Mouse (Mus musculus) neural tube, embryonic 11.5 days (tissue): ENCODE data around the gene Ephb4. TPM values are rescaled to one million over a fixed set of nuclear protein-coding genes. Genes with fewer than 3 reads are reported as not detected.

ENCODE experiments used
- ATAC-seq: fragments of 200-750 bp; cut with Nextera tagmentation; 2 replicates; pipeline ENCODE4 v1.8.0; 2017; ENCODE audit warnings: moderate number of reproducible peaks, mild to moderate bottlenecking, moderate TSS enrichment, moderate library complexity; ENCODE audit not compliant: insufficient read depth, low FRiP score, low TSS enrichment
- DNase-seq: peaks from one replicate; pipeline ENCODE4 v3.0.0-alpha.2; 2015; ENCODE audit warnings: low spot score
- H3K27ac ChIP-seq: fragments of 300-500 bp; sonication (generic); 2 replicates; pipeline ENCODE4 v1.5.1; 2014; ENCODE audit warnings: low read depth, mild to moderate bottlenecking, low read length
- H3K27me3 ChIP-seq: fragments of 300-500 bp; sonication (generic); 2 replicates; pipeline ENCODE4 v1.6.1; 2014; ENCODE audit warnings: mild to moderate bottlenecking, low read length, mixed read lengths; ENCODE audit not compliant: control insufficient read depth, insufficient read depth
- H3K36me3 ChIP-seq: fragments of 300-500 bp; sonication (generic); 2 replicates; pipeline ENCODE4 v1.6.1; 2014; ENCODE audit warnings: mild to moderate bottlenecking, low read length, moderate library complexity, mixed read lengths; ENCODE audit not compliant: control insufficient read depth, insufficient read depth
- H3K4me1 ChIP-seq: fragments of 300-500 bp; sonication (generic); 2 replicates; pipeline ENCODE4 v1.6.1; 2014; ENCODE audit warnings: low read length, mixed read lengths; ENCODE audit not compliant: control insufficient read depth, insufficient read depth
- H3K4me2 ChIP-seq: fragments of 300-500 bp; sonication (generic); 2 replicates; pipeline ENCODE4 v1.6.1; 2014; ENCODE audit warnings: low read depth, mild to moderate bottlenecking, moderate library complexity
- H3K4me3 ChIP-seq: fragments of 300-500 bp; sonication (generic); 2 replicates; pipeline ENCODE4 v1.5.1; 2014; ENCODE audit warnings: low read depth, low read length
- H3K9ac ChIP-seq: fragments of 300-500 bp; sonication (generic); 2 replicates; pipeline ENCODE4 v1.6.1; 2014; ENCODE audit warnings: mild to moderate bottlenecking, low read length
- H3K9me3 ChIP-seq: fragments of 300-500 bp; sonication (generic); 2 replicates; pipeline ENCODE4 v1.6.1; 2016; ENCODE audit warnings: low read length; ENCODE audit not compliant: control insufficient read depth
- WGBS: fragments of 180-500 bp; shearing (Covaris S2); extraction: QIAGEN DNeasy Blood & Tissue Kit; methylation state at CpG from one replicate; pipeline ENCODE4 v1.1.7; 2014; 5-methylcytosine and 5-hydroxymethylcytosine counted together
- polyA plus RNA-seq: library from polyadenylated mRNA; unstranded; fragments of >200 nt; fragmentation: Nextera tagmentation; extraction: Ambion mirVana; gene quantifications from 2 replicates; pipeline ENCODE4 v1.2.1, GENCODE M21; 2014

Gene Ephb4
- polyA plus RNA-seq, 1 experiment from 2014 or later = 33.6 TPM

- WGBS = 92% methylated on average over 4 of the region's 4 CpGs
- Histone ChIP-seq H3K36me3 (peaks cover 6% of the 10 kb centered on the region), H3K27me3 (no peaks in the 10 kb centered on the region), H3K27ac (peak overlapping the region; percentile 96; the same call in 1 of the 2 replicates), H3K9me3 (no peaks in the 10 kb centered on the region), H3K4me1 (peaks cover 30% of the 10 kb centered on the region), H3K9ac (peak overlapping the region; percentile 77; the same call in 1 of the 2 replicates), H3K4me3 (peak overlapping the region; percentile 60), H3K4me2 (peak overlapping the region; percentile 49)
- ATAC-seq (no peak), DNase-seq (no peak)
Measured at GRCm38 (mm10) chr5:137308356-137308755, 41.6 kb upstream of the Ephb4 start.

GRCm38 (mm10) chr5:137313466-137314192 lies 36.3 kb upstream of the Ephb4 start:
- Histone ChIP-seq H3K4me2 (peak overlapping the region; percentile 83), H3K27me3 (no peaks in the 10 kb centered on the region), H3K4me1 (peaks cover 21% of the 10 kb centered on the region), H3K9me3 (no peaks in the 10 kb centered on the region), H3K4me3 (peak overlapping the region; percentile 53), H3K9ac (peak overlapping the region; percentile 75), H3K27ac (0 out of 2 replicates have a peak overlapping the region, but pooled peaks have one; percentile 34), H3K36me3 (0 out of 2 replicates have a peak, but pooled peaks cover 3% of the 10 kb centered on the region)
- WGBS = 4% methylated on average over 22 of the region's 22 CpGs
- DNase-seq (no peak), ATAC-seq (peak; percentile 27; the same call in 1 of the 2 replicates)

DNA sequence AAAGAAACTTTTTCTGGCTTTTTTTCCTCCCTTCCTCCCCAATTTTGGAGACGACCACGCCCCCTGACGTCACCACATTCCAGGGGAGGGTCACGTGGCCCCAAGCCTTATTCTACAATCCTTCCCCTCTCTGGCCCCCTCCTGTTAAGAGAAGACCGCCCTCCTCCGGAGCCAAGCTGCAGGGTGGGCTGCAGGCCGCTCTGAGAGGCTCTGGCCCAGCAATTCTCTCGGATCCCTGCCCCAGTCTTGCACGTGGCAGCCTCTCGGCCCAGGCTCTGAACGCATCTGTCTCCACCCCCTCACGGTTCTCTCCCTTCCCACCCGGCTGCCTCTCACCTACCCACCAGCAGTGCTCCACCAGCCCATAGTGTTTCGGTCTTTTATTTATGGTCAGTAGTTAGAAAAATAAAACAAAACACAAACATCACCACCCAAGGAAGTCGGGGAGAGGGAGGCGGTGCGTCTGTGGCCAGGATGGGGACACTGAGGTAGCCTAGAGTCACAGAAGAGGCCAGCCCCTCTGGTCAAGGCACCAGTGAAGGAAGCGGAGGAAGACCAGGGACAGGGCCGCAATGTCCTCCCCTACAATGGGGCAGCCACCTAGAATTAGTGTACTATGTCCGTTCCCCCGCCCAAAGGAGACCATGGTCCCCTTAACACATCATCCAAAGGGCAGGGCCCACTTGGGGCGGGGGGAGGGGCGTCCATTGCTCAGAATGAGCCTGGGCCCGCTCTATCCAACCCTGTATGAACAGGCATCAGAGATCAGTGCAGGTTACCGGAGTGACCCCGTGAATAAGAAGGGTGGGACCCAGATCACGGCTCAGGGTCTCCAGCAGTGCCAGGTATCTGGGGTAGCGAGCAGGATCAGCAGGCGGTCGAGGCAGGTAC lies 35.5 kb upstream of the Ephb4 start, which contains the start of gene Trip6:
Gene Trip6, minus strand, starts transcription at position 212 of the 891 bp plus-strand sequence.
- peak within 1 kb of the TSS; percentile 34; the same call in 1 of the 2 replicates for H3K27ac ChIP-seq
- DNase-seq (peak; percentile 90), ATAC-seq (peak; percentile 83)
- H3K9me3 ChIP-seq = no peaks in the 10 kb centered on the region
- WGBS = 16% methylated on average over 30 of the region's 30 CpGs
- no peaks in the 10 kb centered on the region for H3K27me3 ChIP-seq
- peaks cover 3% of the 10 kb centered on the region; the same call in 1 of the 2 replicates for H3K36me3 ChIP-seq
- H3K4me1 ChIP-seq = peaks cover 21% of the 10 kb centered on the region
- H3K4me2 ChIP-seq = peak within 1 kb of the TSS; percentile 83
- peak within 1 kb of the TSS; percentile 53 for H3K4me3 ChIP-seq
- H3K9ac ChIP-seq = peak within 1 kb of the TSS; percentile 75

- Histone ChIP-seq H3K4me1 (peaks cover 21% of the 10 kb centered on the region), H3K27ac (no peak overlapping the region), H3K9me3 (no peaks in the 10 kb centered on the region), H3K4me2 (no peak overlapping the region), H3K27me3 (no peaks in the 10 kb centered on the region), H3K4me3 (no peak overlapping the region), H3K9ac (no peak overlapping the region), H3K36me3 (no peaks in the 10 kb centered on the region; the same call in 1 of the 2 replicates)
- 41% methylated on average over 30 of the region's 30 CpGs for WGBS
- DNase-seq (peak; percentile 42), ATAC-seq (peak; percentile 15; the same call in 1 of the 2 replicates)
Measured at GRCm38 (mm10) chr5:137315084-137315903, 34.6 kb upstream of the Ephb4 start.

- peaks cover 21% of the 10 kb centered on the region for H3K4me1 ChIP-seq
- ATAC-seq (no peak), DNase-seq (no peak)
- no peaks in the 10 kb centered on the region for H3K9me3 ChIP-seq
- H3K4me3 ChIP-seq = no peak overlapping the region
- H3K36me3 ChIP-seq = no peaks in the 10 kb centered on the region; the same call in none of the 2 replicates
- no peak overlapping the region for H3K9ac ChIP-seq
- H3K27me3 ChIP-seq = no peaks in the 10 kb centered on the region
- 89% methylated on average over 8 of the region's 8 CpGs for WGBS
- no peak overlapping the region for H3K27ac ChIP-seq
- no peak overlapping the region for H3K4me2 ChIP-seq
Measured at GRCm38 (mm10) chr5:137317361-137317760, 32.5 kb upstream of the Ephb4 start.

GRCm38 (mm10) chr5:137318570-137318969 lies 31.3 kb upstream of the Ephb4 start:
- H3K36me3 ChIP-seq = no peaks in the 10 kb centered on the region; the same call in none of the 2 replicates
- no peak overlapping the region for H3K9ac ChIP-seq
- ATAC-seq (no peak), DNase-seq (no peak)
- H3K9me3 ChIP-seq = no peaks in the 10 kb centered on the region
- no peak overlapping the region for H3K4me2 ChIP-seq
- WGBS = 84% methylated on average over 1 of the region's 1 CpGs
- H3K4me3 ChIP-seq = no peak overlapping the region
- no peak overlapping the region for H3K27ac ChIP-seq
- no peaks in the 10 kb centered on the region for H3K27me3 ChIP-seq
- peaks cover 12% of the 10 kb centered on the region; the same call in 1 of the 2 replicates for H3K4me1 ChIP-seq

DNA sequence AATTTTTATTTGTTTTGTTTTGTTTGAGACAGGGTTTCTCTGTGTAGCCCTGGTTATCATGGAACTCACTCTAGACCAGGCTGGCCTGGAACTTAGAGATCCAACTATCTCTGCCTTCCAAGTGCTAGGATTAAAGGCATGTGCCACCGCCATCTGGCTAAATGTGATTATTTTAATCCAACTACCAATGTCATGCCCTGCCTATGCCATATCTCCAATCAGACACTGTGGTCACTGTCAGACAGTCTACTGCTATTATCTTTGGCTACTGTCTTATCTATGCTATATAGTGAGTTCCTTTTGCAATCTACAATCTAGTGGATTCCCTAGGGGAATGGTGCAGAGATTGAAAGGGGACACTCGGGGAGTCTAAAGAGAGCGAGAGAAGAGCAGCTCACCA lies 28.9 kb upstream of the Ephb4 start:
- ATAC-seq (no peak), DNase-seq (no peak)
- H3K4me3 ChIP-seq = no peak overlapping the region
- no peaks in the 10 kb centered on the region for H3K4me1 ChIP-seq
- H3K27ac ChIP-seq = no peak overlapping the region
- 88% methylated on average over 3 of the region's 3 CpGs for WGBS
- H3K4me2 ChIP-seq = no peak overlapping the region
- H3K27me3 ChIP-seq = no peaks in the 10 kb centered on the region
- no peaks in the 10 kb centered on the region for H3K9me3 ChIP-seq
- no peaks in the 10 kb centered on the region; the same call in none of the 2 replicates for H3K36me3 ChIP-seq
- H3K9ac ChIP-seq = no peak overlapping the region

DNA sequence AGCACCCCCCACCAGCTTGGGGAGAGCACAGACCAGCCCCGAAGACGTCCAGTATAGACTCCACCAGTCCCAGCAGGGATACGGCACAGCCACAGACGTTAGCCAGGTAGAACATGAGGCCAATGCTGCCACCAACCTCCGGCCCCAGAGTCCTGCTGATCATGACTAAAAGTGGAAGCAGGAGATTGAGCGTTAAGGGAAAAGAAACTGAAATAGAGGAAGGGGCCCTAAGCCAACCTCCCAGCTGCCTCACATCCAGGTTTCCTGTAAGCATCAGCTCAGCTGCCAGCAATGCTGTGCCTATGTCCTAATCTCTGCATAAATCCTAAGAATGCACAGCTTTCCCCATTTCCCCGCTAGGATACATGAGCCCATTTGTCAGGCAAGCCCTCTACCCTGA lies 19.0 kb upstream of the Ephb4 start:
- DNase-seq (no peak), ATAC-seq (no peak)
- Histone ChIP-seq H3K4me3 (no peak overlapping the region), H3K36me3 (no peaks in the 10 kb centered on the region; the same call in 1 of the 2 replicates), H3K27me3 (no peaks in the 10 kb centered on the region), H3K9me3 (no peaks in the 10 kb centered on the region), H3K4me2 (no peak overlapping the region), H3K9ac (no peak overlapping the region), H3K27ac (no peak overlapping the region), H3K4me1 (no peaks in the 10 kb centered on the region)
- WGBS = 89% methylated on average over 7 of the region's 7 CpGs
